Mouse (Mus musculus): ENCODE measurements at regions not wholly inside any gene's neighbourhood (a gene's known extent, or its start where the extent isn't known, plus 50 kb on each side); places are given as distances from the start of the nearest gene placed in this dataset.

DNA sequence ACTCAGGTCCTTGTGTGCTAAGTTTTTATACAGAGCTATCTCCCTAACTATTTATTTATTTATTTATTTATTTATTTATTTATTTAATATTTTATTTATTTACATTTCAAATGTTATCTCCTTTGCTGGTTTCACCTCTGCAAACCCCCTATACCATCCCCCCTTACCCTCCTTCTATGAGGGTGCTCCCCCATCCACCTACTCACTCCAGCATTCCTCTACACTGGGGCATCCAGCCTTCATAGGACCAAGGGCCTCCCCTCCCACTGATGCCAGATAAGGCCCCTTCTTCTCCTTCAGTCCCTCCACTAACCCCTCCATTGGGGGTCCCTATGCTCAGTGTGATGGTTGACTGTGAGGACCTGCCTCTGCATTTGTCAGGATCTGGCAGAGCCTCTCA, 579.0 kb upstream of the Galntl6 start:
- no peak for TF ChIP-seq CTCF (IDR thresholded peaks at IDR 0.05; ENCODE audit: low read depth)
- TF ChIP-seq EP300 (IDR thresholded peaks at IDR 0.05; ENCODE audit: low read depth): no peak

Data from heart, postnatal 0 days (tissue).